Mouse (Mus musculus): ENCODE results near the gene Nrg4.

DNA sequence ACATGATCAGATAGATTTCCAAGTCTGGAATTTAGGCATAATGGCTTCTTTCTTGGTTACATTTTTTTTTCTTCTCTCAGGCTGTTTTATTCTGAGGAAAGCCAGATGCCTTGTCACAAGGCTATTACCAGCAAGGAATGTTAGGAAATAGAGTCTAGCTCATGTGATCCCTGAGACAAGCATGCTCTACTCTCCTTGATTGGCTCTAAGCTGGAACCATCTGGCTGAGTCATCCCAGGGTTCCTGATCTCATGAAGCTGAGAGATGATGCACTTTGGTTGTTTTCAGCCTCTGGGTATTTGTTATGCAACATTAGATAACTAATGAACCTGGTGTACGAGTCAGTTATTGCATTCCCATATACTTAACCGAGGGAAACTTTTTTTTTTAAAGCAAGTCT is 30.4 kb downstream of the Nrg4 start:
- TF ChIP-seq POLR2AphosphoS2 (IDR thresholded peaks at IDR 0.05; ENCODE audit: insufficient read length, low read depth) (no peak), CEBPB (IDR thresholded peaks at IDR 0.05; ENCODE audit: insufficient read depth, poor library complexity, severe bottlenecking) (no peak), MAX (IDR thresholded peaks at IDR 0.05; ENCODE audit: low read depth) (no peak), POLR2A (IDR thresholded peaks at IDR 0.05; ENCODE audit: insufficient read length, low read depth) (no peak), REST (IDR thresholded peaks at IDR 0.05; ENCODE audit: insufficient read depth, insufficient read length) (no peak), USF1 (IDR thresholded peaks at IDR 0.05; ENCODE audit: low read depth) (no peak), MYOG (IDR thresholded peaks at IDR 0.05; ENCODE audit: control insufficient read depth in 1 of 3, insufficient read depth in 1 of 3, insufficient read length in 2 of 3, low read depth in 2 of 3) (no peak), MYOD1 (IDR thresholded peaks at IDR 0.05; ENCODE audit: control insufficient read depth in 1 of 3, insufficient read length in 2 of 3, low read depth in 2 of 3) (no peak), TCF12 (IDR thresholded peaks at IDR 0.05; ENCODE audit: insufficient read depth, poor library complexity, severe bottlenecking) (no peak), E2F4 (IDR thresholded peaks at IDR 0.05; ENCODE audit: insufficient read depth) (no peak), TCF3 (IDR thresholded peaks at IDR 0.05; ENCODE audit: insufficient read length, low read depth) (no peak), SRF (IDR thresholded peaks at IDR 0.05; ENCODE audit: control insufficient read depth, insufficient read length, low read depth) (no peak)
